Mouse (Mus musculus) stomach, postnatal 0 days (tissue): ENCODE results near the gene Aff4.

Experiments
- CTCF ChIP-seq: IDR thresholded peaks from 2 replicates; pipeline ENCODE4 v1.5.1; 2016; ENCODE audit warnings: antibody characterized with exemption, low read depth, mild to moderate bottlenecking, moderate library complexity
- EP300 ChIP-seq: optimal IDR thresholded peaks from 2 replicates; pipeline ENCODE3; 2016; ENCODE audit warnings: antibody characterized with exemption

GRCm38 (mm10) chr11:53441921-53442320, 91.3 kb downstream of the Aff4 start:
- no peak for TF ChIP-seq CTCF
- no peak for TF ChIP-seq EP300
